Mouse (Mus musculus): ENCODE data around the gene Sertad3. TPM values are rescaled to one million over a fixed set of nuclear protein-coding genes. Genes with fewer than 3 reads are reported as not detected.

Gene Sertad3
- polyA plus RNA-seq, 1 experiment from 2014 or later: 24.6 TPM

- Histone ChIP-seq H3K27ac (no peak overlapping the region; the same call in 1 of the 2 replicates), H3K4me2 (no peak overlapping the region)
Measured at GRCm38 (mm10) chr7:27523805-27524204, 50.2 kb downstream of the Sertad3 start.

GRCm38 (mm10) chr7:27526039-27526827 lies 52.7 kb downstream of the Sertad3 start:
- Histone ChIP-seq H3K36me3 (peaks cover 7% of the 10 kb centered on the region; the same call in 1 of the 2 replicates), H3K9ac (peak overlapping the region; percentile 62), H3K27ac (peak overlapping the region; percentile 86), H3K4me3 (peak overlapping the region; percentile 24), H3K9me3 (replicated peaks) (no peaks in the 10 kb centered on the region), H3K27me3 (replicated peaks) (no peaks in the 10 kb centered on the region), H3K4me1 (peaks cover 29% of the 10 kb centered on the region), H3K4me2 (peak overlapping the region; percentile 67)
- peak; percentile 98 for ATAC-seq
- WGBS (ENCODE audit: insufficient replicate concordance): 17% methylated on average over 10 of the region's 10 CpGs

More at GRCm38 (mm10) chr7:27523805-27524204, 50.2 kb downstream of the Sertad3 start:
- H3K4me3 ChIP-seq: no peak overlapping the region
- no peak overlapping the region for H3K9ac ChIP-seq
- H3K27me3 ChIP-seq (replicated peaks): no peaks in the 10 kb centered on the region
- H3K4me1 ChIP-seq: peaks cover 27% of the 10 kb centered on the region
- peaks cover 4% of the 10 kb centered on the region; the same call in 1 of the 2 replicates for H3K36me3 ChIP-seq
- 88% methylated on average over 13 of the region's 13 CpGs for WGBS (ENCODE audit: insufficient replicate concordance)
- no peak for ATAC-seq
- H3K9me3 ChIP-seq (replicated peaks): 0 out of 2 replicates have a peak, but pooled peaks cover 6% of the 10 kb centered on the region

Other genes starting within 250 kb of the Sertad3 start
- 3.5 and 4.1 TPM in 2 replicates for gene Itpkc, start 245.1 kb upstream of the Sertad3 start, polyA plus RNA-seq (2016; fragmentation: Nextera tagmentation; extraction: Ambion mirVana)
- 14.2 and 15.7 TPM in 2 replicates for gene Coq8b, start 240.7 kb upstream of the Sertad3 start, polyA plus RNA-seq (2016; fragmentation: Nextera tagmentation; extraction: Ambion mirVana)
- 3.9 and 4.0 TPM in 2 replicates for gene Numbl, start 215.3 kb upstream of the Sertad3 start, polyA plus RNA-seq (2016; fragmentation: Nextera tagmentation; extraction: Ambion mirVana)
- gene Ltbp4, start 136.1 kb upstream of the Sertad3 start, polyA plus RNA-seq (2016; fragmentation: Nextera tagmentation; extraction: Ambion mirVana): 5.7 TPM in 2 replicates
- gene Shkbp1, start 117.7 kb upstream of the Sertad3 start, polyA plus RNA-seq (2016; fragmentation: Nextera tagmentation; extraction: Ambion mirVana): 32.1 and 36.1 TPM in 2 replicates
- not detected in 2 replicates for gene Gm20479, start 116.3 kb upstream of the Sertad3 start, polyA plus RNA-seq (2016; fragmentation: Nextera tagmentation; extraction: Ambion mirVana)
- 0.11 and 0.12 TPM in 2 replicates for gene Sptbn4, start 26.1 kb upstream of the Sertad3 start, polyA plus RNA-seq (2016; fragmentation: Nextera tagmentation; extraction: Ambion mirVana)
- gene Blvrb, start 25.8 kb upstream of the Sertad3 start, polyA plus RNA-seq (2016; fragmentation: Nextera tagmentation; extraction: Ambion mirVana): 895 and 897 TPM in 2 replicates
- 19.5 and 20.9 TPM in 2 replicates for gene Sertad1, start 13.1 kb downstream of the Sertad3 start, polyA plus RNA-seq (2016; fragmentation: Nextera tagmentation; extraction: Ambion mirVana)
- gene Prx, start 25.6 kb downstream of the Sertad3 start, polyA plus RNA-seq (2016; fragmentation: Nextera tagmentation; extraction: Ambion mirVana): 0.91 and 1.2 TPM in 2 replicates
- 0.17 and 0.23 TPM in 2 replicates for gene Hipk4, start 49.5 kb downstream of the Sertad3 start, polyA plus RNA-seq (2016; fragmentation: Nextera tagmentation; extraction: Ambion mirVana)
- 46.6 and 49.1 TPM in 2 replicates for gene Pld3, start 79.5 kb downstream of the Sertad3 start, polyA plus RNA-seq (2016; fragmentation: Nextera tagmentation; extraction: Ambion mirVana)
- gene 2310022A10Rik, start 79.5 kb downstream of the Sertad3 start, polyA plus RNA-seq (2016; fragmentation: Nextera tagmentation; extraction: Ambion mirVana): 26.3 and 27.5 TPM in 2 replicates
- 45.0 and 45.2 TPM in 2 replicates for gene Akt2, start 117.8 kb downstream of the Sertad3 start, polyA plus RNA-seq (2016; fragmentation: Nextera tagmentation; extraction: Ambion mirVana)
- gene Ttc9b, start 180.1 kb downstream of the Sertad3 start, polyA plus RNA-seq (2016; fragmentation: Nextera tagmentation; extraction: Ambion mirVana): not detected in 2 replicates
- 5.7 and 6.7 TPM in 2 replicates for gene Map3k10, start 200.8 kb downstream of the Sertad3 start, polyA plus RNA-seq (2016; fragmentation: Nextera tagmentation; extraction: Ambion mirVana)
- gene Zfp607b, start 215.6 kb downstream of the Sertad3 start, polyA plus RNA-seq (2016; fragmentation: Nextera tagmentation; extraction: Ambion mirVana): 0.64 and 0.79 TPM in 2 replicates